Mouse (Mus musculus) forebrain, embryonic 15.5 days (tissue): ENCODE data around the gene Tcp1. TPM values are rescaled to one million over a fixed set of nuclear protein-coding genes. Genes with fewer than 3 reads are reported as not detected.
"Not testable (repeated sequence)": the region's sequence is repeated elsewhere in the genome, so short reads cannot be mapped to it uniquely, and the experiment has no call there.

Source experiments
- ATAC-seq: fragments of 200-750 bp; cut with Nextera tagmentation; replicated peaks from 2 replicates; pipeline ENCODE4 v1.8.0; 2017; ENCODE audit warnings: mild to moderate bottlenecking, moderate TSS enrichment, moderate library complexity
- H3K27ac ChIP-seq: fragments of 300-500 bp; sonication (generic); replicated peaks from 2 replicates; pipeline ENCODE4 v1.5.1; 2015; ENCODE audit warnings: mild to moderate bottlenecking, inconsistent platforms
- H3K27me3 ChIP-seq: fragments of 300-500 bp; sonication (generic); 2 replicates; pipeline ENCODE4 v1.6.1; 2015; ENCODE audit warnings: inconsistent platforms
- H3K36me3 ChIP-seq: fragments of 300-500 bp; sonication (generic); 2 replicates; pipeline ENCODE4 v1.6.1; 2015; ENCODE audit warnings: mild to moderate bottlenecking, inconsistent platforms
- H3K4me1 ChIP-seq: fragments of 300-500 bp; sonication (generic); 2 replicates; pipeline ENCODE4 v1.6.1; 2015; ENCODE audit warnings: inconsistent platforms
- H3K4me2 ChIP-seq: fragments of 300-500 bp; sonication (generic); replicated peaks from 2 replicates; pipeline ENCODE4 v1.6.1; 2015; ENCODE audit warnings: mild to moderate bottlenecking, inconsistent platforms
- H3K4me3 ChIP-seq: fragments of 300-500 bp; sonication (generic); 2 replicates; pipeline ENCODE4 v1.5.1; 2015; ENCODE audit warnings: mild to moderate bottlenecking, inconsistent platforms
- H3K9ac ChIP-seq: fragments of 300-500 bp; sonication (generic); replicated peaks from 2 replicates; pipeline ENCODE4 v1.6.1; 2015; ENCODE audit warnings: mild to moderate bottlenecking, inconsistent platforms
- H3K9me3 ChIP-seq: fragments of 300-500 bp; sonication (generic); 2 replicates; pipeline ENCODE4 v1.6.1; 2016; ENCODE audit warnings: inconsistent platforms
- WGBS: fragments of 180-500 bp; shearing (Covaris S2); methylation state at CpG from one replicate; pipeline ENCODE4 v1.1.7; 2015; ENCODE audit warnings: mixed read lengths; 5-methylcytosine and 5-hydroxymethylcytosine counted together
- polyA plus RNA-seq: library from polyadenylated mRNA; unstranded; fragments of >200 nt; fragmentation: Nextera tagmentation; extraction: Ambion mirVana; gene quantifications from 2 replicates; pipeline ENCODE4 v1.2.1, GENCODE M21; 2015

Gene Tcp1
- polyA plus RNA-seq, 1 experiment from 2014 or later, result 442 TPM

GRCm38 (mm10) chr17:12942459-12943162 lies 27.1 kb downstream of the Tcp1 start:
- H3K27me3 ChIP-seq, result no peaks in the 10 kb centered on the region
- no peaks in the 10 kb centered on the region for H3K9me3 ChIP-seq
- ATAC-seq, result no peak
- H3K4me1 ChIP-seq, result peaks cover 10% of the 10 kb centered on the region
- H3K27ac ChIP-seq, result no peak overlapping the region
- no peak overlapping the region for H3K4me2 ChIP-seq
- no peak overlapping the region for H3K4me3 ChIP-seq
- 95% methylated on average over 6 of the region's 6 CpGs for WGBS
- no peak overlapping the region for H3K9ac ChIP-seq
- peaks cover 43% of the 10 kb centered on the region for H3K36me3 ChIP-seq

GRCm38 (mm10) chr17:12949669-12950068 lies 34.2 kb downstream of the Tcp1 start:
- Histone ChIP-seq H3K9me3 (no peaks in the 10 kb centered on the region), H3K9ac (no peak overlapping the region), H3K27ac (no peak overlapping the region), H3K4me1 (no peaks in the 10 kb centered on the region), H3K36me3 (peaks cover 66% of the 10 kb centered on the region), H3K27me3 (no peaks in the 10 kb centered on the region), H3K4me2 (no peak overlapping the region), H3K4me3 (no peak overlapping the region)
- WGBS, result 94% methylated on average over 5 of the region's 5 CpGs
- no peak for ATAC-seq

DNA sequence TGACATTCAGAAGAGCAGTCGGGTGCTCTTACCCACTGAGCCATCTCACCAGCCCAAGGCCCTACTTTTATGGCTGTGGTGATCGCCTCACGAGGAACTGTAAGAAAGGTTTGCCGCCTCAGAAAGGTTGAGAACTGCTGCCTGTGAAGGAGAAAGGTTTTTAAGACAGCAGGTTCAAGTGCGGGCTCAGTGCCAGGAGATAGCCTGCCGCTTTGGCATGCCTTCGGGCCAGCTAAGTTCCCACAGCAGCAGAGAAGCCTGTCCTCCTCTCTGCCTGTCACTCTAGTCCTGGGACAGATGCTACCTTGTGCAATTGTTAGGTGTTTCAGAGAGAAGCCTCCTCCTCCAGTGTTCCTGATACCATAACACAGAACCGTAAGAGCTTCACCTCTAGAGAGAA lies 41.2 kb downstream of the Tcp1 start:
- Histone ChIP-seq H3K27me3 (no peaks in the 10 kb centered on the region), H3K4me1 (peaks cover 19% of the 10 kb centered on the region), H3K9me3 (no peaks in the 10 kb centered on the region), H3K36me3 (peaks cover 27% of the 10 kb centered on the region), H3K4me2 (no peak overlapping the region), H3K27ac (no peak overlapping the region), H3K4me3 (no peak overlapping the region), H3K9ac (no peak overlapping the region)
- ATAC-seq, result no peak
- 87% methylated on average over 8 of the region's 8 CpGs for WGBS

DNA sequence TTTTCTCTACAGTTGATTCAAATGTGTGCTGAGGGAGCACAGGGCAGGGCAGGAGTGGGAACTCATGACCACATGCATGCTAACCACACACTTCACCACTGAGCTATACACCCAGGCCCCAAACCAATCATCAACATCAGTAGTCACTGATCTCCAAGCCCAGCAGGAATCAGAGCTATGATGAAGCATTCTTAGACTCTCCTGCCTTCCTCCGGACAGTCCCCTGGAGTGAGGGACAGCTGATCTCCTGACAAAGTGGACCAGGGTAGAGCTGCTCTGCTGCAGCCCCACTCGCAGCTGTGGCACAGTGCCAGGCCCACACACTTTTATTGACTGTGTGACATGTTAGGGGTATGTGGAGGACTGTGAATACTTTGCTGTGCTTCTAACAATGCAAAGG lies 43.9 kb downstream of the Tcp1 start:
- ATAC-seq, H3K9ac ChIP-seq, H3K27ac ChIP-seq, H3K9me3 ChIP-seq, H3K27me3 ChIP-seq: not testable (repeated sequence)
- peak overlapping the region; percentile 43 for H3K4me2 ChIP-seq
- peaks cover 19% of the 10 kb centered on the region for H3K4me1 ChIP-seq
- peaks cover 14% of the 10 kb centered on the region for H3K36me3 ChIP-seq
- peak overlapping the region; percentile 33 for H3K4me3 ChIP-seq
- 10% methylated on average over 2 of the region's 2 CpGs for WGBS

GRCm38 (mm10) chr17:12960331-12960873 lies 44.9 kb downstream of the Tcp1 start, which contains the start of gene Acat2:
Gene Acat2, minus strand, starts transcription at chr17:12960747.
- whole genome bisulfite sequencing, result under 1% methylated on average over 42 of the region's 42 CpGs
- Histone ChIP-seq H3K27me3 (no peaks in the 10 kb centered on the region), H3K9ac (peak within 1 kb of the TSS; percentile 70), H3K27ac (peak within 1 kb of the TSS; percentile 97), H3K9me3 (no peaks in the 10 kb centered on the region), H3K4me3 (peak within 1 kb of the TSS; percentile 85), H3K36me3 (peaks cover 14% of the 10 kb centered on the region), H3K4me2 (peak within 1 kb of the TSS; percentile 76), H3K4me1 (peaks cover 19% of the 10 kb centered on the region)
- ATAC-seq, result peak; percentile 99

- peaks cover 30% of the 10 kb centered on the region for H3K36me3 ChIP-seq
- no peaks in the 10 kb centered on the region for H3K9me3 ChIP-seq
- no peaks in the 10 kb centered on the region for H3K27me3 ChIP-seq
- no peak for ATAC-seq
- no peak overlapping the region for H3K27ac ChIP-seq
- WGBS, result 89% methylated on average over 3 of the region's 3 CpGs
- no peak overlapping the region for H3K4me3 ChIP-seq
- no peak overlapping the region for H3K9ac ChIP-seq
- no peak overlapping the region for H3K4me2 ChIP-seq
- peaks cover 15% of the 10 kb centered on the region for H3K4me1 ChIP-seq
These were observed 48.0 kb downstream of the Tcp1 start for GRCm38 (mm10) chr17:12963476-12963875.

GRCm38 (mm10) chr17:12967173-12967572 lies 51.7 kb downstream of the Tcp1 start:
- no peaks in the 10 kb centered on the region for H3K4me1 ChIP-seq
- no peak overlapping the region for H3K4me2 ChIP-seq
- H3K27ac ChIP-seq, result no peak overlapping the region
- H3K9ac ChIP-seq, result no peak overlapping the region
- H3K4me3 ChIP-seq, result no peak overlapping the region
- H3K36me3 ChIP-seq, result peaks cover 44% of the 10 kb centered on the region
- ATAC-seq, result no peak
- 88% methylated on average over 2 of the region's 2 CpGs for WGBS
- H3K9me3 ChIP-seq, result no peaks in the 10 kb centered on the region
- H3K27me3 ChIP-seq, result no peaks in the 10 kb centered on the region

GRCm38 (mm10) chr17:12973851-12974250 lies 58.4 kb downstream of the Tcp1 start:
- Histone ChIP-seq H3K36me3 (peaks cover 50% of the 10 kb centered on the region), H3K9me3 (no peaks in the 10 kb centered on the region), H3K27ac (no peak overlapping the region), H3K4me2 (no peak overlapping the region), H3K4me3 (no peak overlapping the region), H3K4me1 (no peaks in the 10 kb centered on the region), H3K27me3 (no peaks in the 10 kb centered on the region), H3K9ac (no peak overlapping the region)
- no peak for ATAC-seq
- 70% methylated on average over 2 of the region's 2 CpGs for WGBS

Other genes with a start within 250 kb of the Tcp1 start
- not detected in 2 replicates for gene Slc22a1, start 239.9 kb upstream of the Tcp1 start, polyA plus RNA-seq
- 10.8 and 11.0 TPM in 2 replicates for gene Igf2r, start 146.0 kb upstream of the Tcp1 start, polyA plus RNA-seq
- 0.23 and 0.28 TPM in 2 replicates for gene Mas1, start 47.6 kb upstream of the Tcp1 start, polyA plus RNA-seq
- gene Mrgprh, start 39.7 kb upstream of the Tcp1 start, polyA plus RNA-seq, result not detected in 2 replicates
- 1.9 and 2.2 TPM in 2 replicates for gene Pnldc1, start 5.5 kb upstream of the Tcp1 start, polyA plus RNA-seq
- gene Mrpl18, start 644 bp downstream of the Tcp1 start, polyA plus RNA-seq, result 141 and 143 TPM in 2 replicates
- gene Acat3, start 24.9 kb downstream of the Tcp1 start, polyA plus RNA-seq, result 1.00 and 1.0 TPM in 2 replicates
- gene Acat2, start 45.0 kb downstream of the Tcp1 start, polyA plus RNA-seq, result 323 TPM in 2 replicates
- 157 and 161 TPM in 2 replicates for gene Wtap, start 78.5 kb downstream of the Tcp1 start, polyA plus RNA-seq
- 113 and 121 TPM in 2 replicates for gene Sod2, start 91.1 kb downstream of the Tcp1 start, polyA plus RNA-seq
- gene Gpr31b, start 136.6 kb downstream of the Tcp1 start, polyA plus RNA-seq, result 0.32 TPM in 1 of 2 replicates, not detected in the other
- 0.08 TPM in 1 of 2 replicates, not detected in the other for gene Tcp10b, start 145.4 kb downstream of the Tcp1 start, polyA plus RNA-seq
- gene Unc93a, start 216.1 kb downstream of the Tcp1 start, polyA plus RNA-seq, result 0.06 TPM in 1 of 2 replicates, not detected in the other